ENCODE assay signal across 29 mouse cellular contexts in the genomic region with DNA sequence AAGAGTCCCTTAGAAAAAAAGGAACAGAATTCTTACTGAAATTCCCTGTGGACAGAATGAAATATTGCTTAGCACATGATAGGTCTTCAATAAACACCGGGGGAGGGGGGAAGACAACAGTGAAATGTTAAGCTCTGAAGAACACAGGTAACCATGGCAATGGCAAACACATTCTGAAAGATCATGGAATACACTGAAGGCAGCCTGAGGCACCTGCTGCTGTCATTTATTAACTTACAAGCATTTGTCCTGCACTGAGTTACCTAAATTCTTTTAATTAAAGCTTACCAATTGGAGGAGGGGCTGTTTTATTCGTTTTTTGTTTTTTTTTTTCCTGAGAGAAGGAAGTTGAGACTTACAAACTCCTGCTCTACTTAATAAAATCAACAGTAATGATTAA. TPM values are rescaled to one million over a fixed set of nuclear protein-coding genes. Genes with fewer than 3 reads are reported as not detected.
DNase-seq lines count a peak whose midpoint lies in the region; ATAC-seq lines count a peak whose summit lies in the region.
"Had no signal": no experiment of that assay in that cellular context is flagged by ENCODE, and none has a peak within 500 bp of the region (broad histone marks: within the 10 kb centered on the region; RNA-seq: fewer than 3 reads in every experiment).

No protein-coding gene starts in this region.

- no peak overlapping the region for H3K27ac ChIP-seq in kidney, embryonic 16.5 days (ENCODE audit: low read length)
- H3K27ac ChIP-seq in midbrain, embryonic 14.5 days (replicated peaks; ENCODE audit: low read depth, low read length): no peak overlapping the region
- H3K27ac ChIP-seq in forebrain, embryonic 10.5 days: no peak overlapping the region
- H3K27ac ChIP-seq: embryonic facial prominence, embryonic 10.5 days; embryonic facial prominence, embryonic 13.5 days; heart, adult 2 months; heart, embryonic 10.5 days; heart, embryonic 13.5 days; hindbrain, embryonic 14.5 days; hindbrain, postnatal 0 days had no signal

- peak; percentile 74; the same call in 1 of the 2 replicates for ATAC-seq in kidney, embryonic 16.5 days (ENCODE audit: low FRiP score, low TSS enrichment)
- no peak for ATAC-seq in midbrain, embryonic 14.5 days (ENCODE audit: low FRiP score, low TSS enrichment)
- ATAC-seq: forebrain, embryonic 14.5 days; forebrain, postnatal 0 days; hindbrain, postnatal 0 days had no signal

- no peaks in the 10 kb centered on the region for H3K27me3 ChIP-seq in kidney, embryonic 16.5 days (ENCODE audit: insufficient read depth, low read length)
- no peaks in the 10 kb centered on the region for H3K27me3 ChIP-seq in midbrain, embryonic 14.5 days (ENCODE audit: control insufficient read depth, insufficient read depth, low read length)
- H3K27me3 ChIP-seq in forebrain, embryonic 10.5 days (ENCODE audit: poor library complexity, severe bottlenecking): no peaks in the 10 kb centered on the region
- H3K27me3 ChIP-seq: embryonic facial prominence, embryonic 13.5 days; heart, embryonic 13.5 days had no signal

- peak; percentile 65 for DNase-seq in kidney, adult 11 months
- DNase-seq in kidney, postnatal 10 days: no peak
- DNase-seq in kidney, adult 9 months: peak; percentile 74
- peak; percentile 51 to 58 for DNase-seq in kidney, postnatal 25 days
- DNase-seq in frontal cortex, postnatal 25 days (ENCODE audit: low spot score in 2 of 2): no peak
- no peak for DNase-seq in midbrain, embryonic 14.5 days
- DNase-seq in forebrain, embryonic 10.5 days (ENCODE audit: extremely low spot score, low spot score): no peak
- DNase-seq: adrenal gland, postnatal 10 days; adrenal gland, postnatal 36 days; cerebellum, adult 11-12 months; cerebellum, adult 8-10 months; cerebellum, postnatal 10 days; cerebellum, postnatal 36 days; embryo, embryonic 11 days; forebrain, postnatal 0 days; gastrocnemius, postnatal 10 days; gastrocnemius, postnatal 36 days; heart, adult 2 months; heart, postnatal 14 days; heart, postnatal 4 days had no signal

- H3K4me2 ChIP-seq in kidney, embryonic 16.5 days (replicated peaks; ENCODE audit: low read depth, low read length): no peak overlapping the region
- H3K4me2 ChIP-seq in midbrain, embryonic 14.5 days (ENCODE audit: low read length): no peak overlapping the region
- H3K4me2 ChIP-seq: embryonic facial prominence, embryonic 13.5 days; heart, embryonic 13.5 days; hindbrain, embryonic 14.5 days had no signal

- H3K4me3 ChIP-seq in kidney, embryonic 16.5 days (ENCODE audit: low read length): no peak overlapping the region
- no peak overlapping the region for H3K4me3 ChIP-seq in midbrain, embryonic 14.5 days (replicated peaks; ENCODE audit: low read depth, low read length)
- no peak overlapping the region for H3K4me3 ChIP-seq in forebrain, embryonic 10.5 days
- H3K4me3 ChIP-seq: embryonic facial prominence, embryonic 10.5 days; embryonic facial prominence, embryonic 13.5 days; erythroblast, embryonic 14.5 days; heart, adult 2 months; heart, embryonic 10.5 days; heart, embryonic 13.5 days had no signal

- 0 out of 2 replicates have a peak, but pooled peaks cover 4% of the 10 kb centered on the region for H3K9me3 ChIP-seq in kidney, embryonic 16.5 days (ENCODE audit: low read length)
- H3K9me3 ChIP-seq in midbrain, embryonic 14.5 days (ENCODE audit: control insufficient read depth, low read length): no peaks in the 10 kb centered on the region
- H3K9me3 ChIP-seq in forebrain, embryonic 10.5 days: 0 out of 2 replicates have a peak, but pooled peaks cover 2% of the 10 kb centered on the region
- H3K9me3 ChIP-seq: embryonic facial prominence, embryonic 10.5 days; embryonic facial prominence, embryonic 13.5 days; heart, embryonic 10.5 days had no signal

- no peak overlapping the region for H3K9ac ChIP-seq in kidney, embryonic 16.5 days (replicated peaks; ENCODE audit: low read length)
- no peak overlapping the region for H3K9ac ChIP-seq in midbrain, embryonic 14.5 days (replicated peaks; ENCODE audit: low read length)
- H3K9ac ChIP-seq: embryonic facial prominence, embryonic 13.5 days; forebrain, postnatal 0 days; heart, embryonic 13.5 days; hindbrain, embryonic 14.5 days had no signal

- WGBS in kidney, embryonic 16.5 days: 45% methylated on average over 2 of the region's 2 CpGs
- WGBS in midbrain, embryonic 14.5 days: 71% methylated on average over 2 of the region's 2 CpGs
- WGBS in forebrain, embryonic 10.5 days: 84% methylated on average over 2 of the region's 2 CpGs

- H3K4me1 ChIP-seq in kidney, embryonic 16.5 days (ENCODE audit: insufficient read depth, low read length): peaks cover 6% of the 10 kb centered on the region; the same call in 1 of the 2 replicates
- H3K4me1 ChIP-seq in midbrain, embryonic 14.5 days (ENCODE audit: control insufficient read depth, insufficient read depth, low read length): no peaks in the 10 kb centered on the region
- peaks cover 22% of the 10 kb centered on the region for H3K4me1 ChIP-seq in forebrain, embryonic 10.5 days
- H3K4me1 ChIP-seq: embryonic facial prominence, embryonic 10.5 days; heart, embryonic 10.5 days had no signal

- no peaks in the 10 kb centered on the region for H3K36me3 ChIP-seq in kidney, embryonic 16.5 days (ENCODE audit: insufficient read depth, low read length)
- H3K36me3 ChIP-seq in midbrain, embryonic 14.5 days (ENCODE audit: control insufficient read depth, insufficient read depth, low read length): no peaks in the 10 kb centered on the region
- H3K36me3 ChIP-seq in forebrain, embryonic 10.5 days (replicated peaks): no peaks in the 10 kb centered on the region
- H3K36me3 ChIP-seq: embryonic facial prominence, embryonic 13.5 days; heart, embryonic 10.5 days; heart, embryonic 13.5 days had no signal

RNA-seq across cellular contexts. Expression of a gene that starts 7.3 kb away (rescaled TPM):
- polyA plus RNA-seq in kidney, embryonic 16.5 days (2015; fragmentation: Nextera tagmentation; extraction: Ambion mirVana): 96.0 and 97.8 TPM in 2 replicates
- 28.0 and 41.8 TPM in 2 replicates for polyA plus RNA-seq in midbrain, embryonic 14.5 days (2014; fragmentation: Nextera tagmentation; extraction: Ambion mirVana)
- polyA plus RNA-seq in forebrain, embryonic 10.5 days (2016; fragmentation: Nextera tagmentation; extraction: Ambion mirVana): 130 and 147 TPM in 2 replicates
- polyA plus RNA-seq: erythroblast, embryonic 14.5 days had no signal

Comparison
In these comparisons a context has a peak if more than half of its experiments do, and no peak if none do; other contexts are left out.
1. DNase-seq: peak in kidney, adult 11 months (single experiment), kidney, adult 9 months (single experiment) and kidney, postnatal 25 days (2 of 2); none in kidney, postnatal 10 days (single experiment), frontal cortex, postnatal 25 days (0 of 2), midbrain, embryonic 14.5 days (single experiment) and forebrain, embryonic 10.5 days (single experiment).